Comparison of ENCODE assay signal across 8 mouse cellular contexts in genomic region chr12:28750021-28750633, GRCm38 (mm10). TPM values are rescaled to one million over a fixed set of nuclear protein-coding genes. Genes with fewer than 3 reads are reported as not detected.
A peak's percentile ranks its signal among the peaks of the same experiment; 100 is the strongest.
DNase-seq lines count a peak whose midpoint lies in the region; ATAC-seq and TF ChIP-seq lines count a peak whose summit lies in the region.

Gene Trappc12 (minus strand): TSS chr12:28750472.

- peak; percentile 87 for ATAC-seq in embryonic facial prominence, embryonic 15.5 days (ENCODE audit: insufficient number of reproducible peaks, low FRiP score, low TSS enrichment, low read depth)
- peak; percentile 90 for ATAC-seq in limb, embryonic 14.5 days (ENCODE audit: low FRiP score, low read depth)
- peak; percentile 90 for ATAC-seq in midbrain, postnatal 0 days (ENCODE audit: low FRiP score)

- peak within 1 kb of the TSS; percentile 61 for H3K9ac ChIP-seq in embryonic facial prominence, embryonic 15.5 days
- H3K9ac ChIP-seq in limb, embryonic 14.5 days (ENCODE audit: low read depth, low read length, severe bottlenecking) = peak within 1 kb of the TSS; percentile 85
- H3K9ac ChIP-seq in midbrain, postnatal 0 days (replicated peaks; ENCODE audit: low read length, poor library complexity, severe bottlenecking) = peak within 1 kb of the TSS; percentile 71

- H3K4me1 ChIP-seq in bone marrow, adult 2 months (ENCODE audit: control insufficient read depth, insufficient read depth, low read length) = peaks cover 4% of the 10 kb centered on the region
- peaks cover 26% of the 10 kb centered on the region for H3K4me1 ChIP-seq in embryonic facial prominence, embryonic 15.5 days
- H3K4me1 ChIP-seq in limb, embryonic 14.5 days (ENCODE audit: control insufficient read depth, insufficient read depth, low read length) = peaks cover 7% of the 10 kb centered on the region; the same call in 1 of the 2 replicates
- H3K4me1 ChIP-seq in midbrain, postnatal 0 days (ENCODE audit: insufficient read depth, low read length) = peaks cover 12% of the 10 kb centered on the region; the same call in 1 of the 2 replicates

- WGBS in bone marrow, adult 2 months = under 1% methylated on average over 41 of the region's 41 CpGs
- WGBS in embryonic facial prominence, embryonic 15.5 days = under 1% methylated on average over 41 of the region's 41 CpGs
- WGBS in limb, embryonic 14.5 days = 1% methylated on average over 41 of the region's 41 CpGs
- WGBS in midbrain, postnatal 0 days = 2% methylated on average over 41 of the region's 41 CpGs

- H3K36me3 ChIP-seq in embryonic facial prominence, embryonic 15.5 days = peaks cover 16% of the 10 kb centered on the region; the same call in 1 of the 2 replicates
- H3K36me3 ChIP-seq in limb, embryonic 14.5 days (ENCODE audit: control insufficient read depth, insufficient read depth, low read length) = peaks cover 22% of the 10 kb centered on the region
- peaks cover 19% of the 10 kb centered on the region for H3K36me3 ChIP-seq in midbrain, postnatal 0 days (ENCODE audit: insufficient read depth, low read length)

- TF ChIP-seq POLR2A in bone marrow, adult 2 months (IDR thresholded peaks at IDR 0.05; ENCODE audit: borderline replicate concordance, control insufficient read depth, low read depth, low read length) = peak; percentile 60; the same call in 1 of the 2 replicates
- peak; percentile 36; the same call in 1 of the 2 replicates for TF ChIP-seq POLR2A in limb, embryonic 14.5 days (IDR thresholded peaks at IDR 0.05; ENCODE audit: borderline replicate concordance, extremely low read depth, insufficient read depth, insufficient read length)

- DNase-seq in 416B (ENCODE audit: low read depth) = peak; percentile 92
- DNase-seq in heart, adult 8-10 months (ENCODE audit: low spot score) = peak; percentile 90
- peak; percentile 91 for DNase-seq in kidney, adult 9 months
- peak; percentile 89 for DNase-seq in limb, embryonic 14.5 days (ENCODE audit: low spot score)
- DNase-seq in midbrain, postnatal 0 days (ENCODE audit: low spot score) = peak; percentile 95
- DNase-seq in spleen, postnatal 14 days (ENCODE audit: low spot score in 2 of 2) = peak; percentile 70 to 78

- H3K4me2 ChIP-seq in embryonic facial prominence, embryonic 15.5 days (replicated peaks) = peak within 1 kb of the TSS; percentile 96
- H3K4me2 ChIP-seq in limb, embryonic 14.5 days (replicated peaks; ENCODE audit: low read depth, low read length, severe bottlenecking) = peak within 1 kb of the TSS; percentile 85
- H3K4me2 ChIP-seq in midbrain, postnatal 0 days (ENCODE audit: low read depth, low read length, poor library complexity, severe bottlenecking) = peak within 1 kb of the TSS; percentile 92

- H3K9me3 ChIP-seq in embryonic facial prominence, embryonic 15.5 days (replicated peaks) = no peaks in the 10 kb centered on the region
- H3K9me3 ChIP-seq in limb, embryonic 14.5 days (ENCODE audit: control insufficient read depth, low read length) = no peaks in the 10 kb centered on the region
- H3K9me3 ChIP-seq in midbrain, postnatal 0 days (ENCODE audit: low read length) = no peaks in the 10 kb centered on the region

- peak within 1 kb of the TSS; percentile 97 for H3K4me3 ChIP-seq in bone marrow, adult 2 months (replicated peaks; ENCODE audit: control insufficient read depth, low read depth, low read length)
- peak within 1 kb of the TSS; percentile 88 for H3K4me3 ChIP-seq in embryonic facial prominence, embryonic 15.5 days (replicated peaks)
- H3K4me3 ChIP-seq in limb, embryonic 14.5 days (replicated peaks; ENCODE audit: low read length) = peak within 1 kb of the TSS; percentile 85
- peak within 1 kb of the TSS; percentile 66 for H3K4me3 ChIP-seq in midbrain, postnatal 0 days (ENCODE audit: low read depth, low read length)

- H3K27me3 ChIP-seq in embryonic facial prominence, embryonic 15.5 days = no peaks in the 10 kb centered on the region
- H3K27me3 ChIP-seq in limb, embryonic 14.5 days (ENCODE audit: control insufficient read depth, insufficient read depth, low read length) = no peaks in the 10 kb centered on the region
- no peaks in the 10 kb centered on the region for H3K27me3 ChIP-seq in midbrain, postnatal 0 days (ENCODE audit: insufficient read depth, low read length)

- no peak for TF ChIP-seq CTCF in bone marrow, adult 2 months (IDR thresholded peaks at IDR 0.05; ENCODE audit: control insufficient read depth, insufficient read depth, low read length)
- TF ChIP-seq CTCF in midbrain, postnatal 0 days (IDR thresholded peaks at IDR 0.05) = no peak

- H3K27ac ChIP-seq in bone marrow, adult 2 months (ENCODE audit: control insufficient read depth, insufficient read depth, low read depth, low read length, poor library complexity) = peak within 1 kb of the TSS; percentile 50
- H3K27ac ChIP-seq in embryonic facial prominence, embryonic 15.5 days (replicated peaks) = peak within 1 kb of the TSS; percentile 34; the same call in 1 of the 2 replicates
- H3K27ac ChIP-seq in limb, embryonic 14.5 days (replicated peaks; ENCODE audit: low read depth, low read length) = no peak within 1 kb of the TSS
- H3K27ac ChIP-seq in midbrain, postnatal 0 days (ENCODE audit: low read depth, low read length) = peak within 1 kb of the TSS; percentile 68

RNA-seq across cellular contexts. Expression of gene Trappc12, which starts in this region (rescaled TPM):
- polyA plus RNA-seq in bone marrow, adult 2 months (2011; ENCODE audit: insufficient read depth, insufficient read length, low replicate concordance, missing spikeins) = 9.5 and 12.8 TPM in 2 replicates
- polyA plus RNA-seq in embryonic facial prominence, embryonic 15.5 days (2015; fragmentation: Nextera tagmentation; extraction: Ambion mirVana) = 38.1 and 42.3 TPM in 2 replicates
- total RNA-seq in heart, adult 8-10 months (2022) = 10 to 100 TPM; 20.8 to 26.5 (median 23.6) TPM
- 36.0 and 41.1 TPM in 2 replicates for polyA plus RNA-seq in limb, embryonic 14.5 days (2012; rRNA removed)
- 37.2 and 43.1 TPM in 2 replicates for polyA plus RNA-seq in limb, embryonic 14.5 days (2014; fragmentation: Nextera tagmentation; extraction: Ambion mirVana)
- 53.2 and 54.4 TPM in 2 replicates for total RNA-seq in midbrain, postnatal 0 days (2014; rRNA removed)
- 37.9 and 38.8 TPM in 2 replicates for polyA plus RNA-seq in midbrain, postnatal 0 days (2015; fragmentation: Nextera tagmentation; extraction: Ambion mirVana)
